Comparison of ENCODE assay signal across 9 mouse cellular contexts in the genomic region with DNA sequence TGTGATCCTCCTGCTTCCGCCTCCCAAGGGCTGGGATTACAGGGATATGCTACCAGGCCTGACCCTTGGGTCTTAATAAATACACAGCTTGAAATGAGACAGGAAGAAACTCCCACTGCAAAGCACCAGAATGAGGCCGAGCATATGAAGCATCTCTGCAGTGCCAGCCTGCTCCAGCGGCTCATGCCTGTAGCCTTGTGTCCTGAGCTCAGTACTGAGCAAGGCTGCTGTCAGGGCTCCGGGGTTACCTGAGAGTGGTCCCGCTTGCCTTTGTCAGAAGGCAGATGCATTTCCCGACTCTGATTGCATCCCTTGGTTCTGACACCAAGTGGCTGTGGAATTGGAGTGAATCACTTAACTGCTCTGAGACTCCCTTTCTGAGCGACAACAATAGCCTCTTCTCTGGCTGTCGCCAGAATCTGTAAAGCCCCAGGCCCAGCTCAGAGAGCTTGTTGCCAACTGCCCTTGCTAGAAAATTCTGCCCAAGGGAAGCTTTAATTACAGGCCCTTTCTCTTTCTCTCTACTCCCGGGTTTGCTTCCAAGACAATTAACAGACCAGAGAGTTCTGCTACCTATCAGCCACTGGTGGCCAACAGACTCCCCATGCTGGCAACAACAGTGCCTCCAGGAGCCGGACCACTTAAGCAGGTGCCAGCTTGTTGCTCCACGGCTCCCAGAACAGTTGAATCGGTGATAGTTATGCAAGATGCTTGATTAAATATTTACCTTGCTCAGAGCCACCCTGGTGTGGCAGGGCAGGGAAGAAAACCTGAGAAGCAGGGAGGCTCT.
DNase-seq lines count a peak whose midpoint lies in the region; ATAC-seq lines count a peak whose summit lies in the region.
"Had no signal": no experiment of that assay in that cellular context is flagged by ENCODE, and none has a peak within 500 bp of the region (broad histone marks: within the 10 kb centered on the region; RNA-seq: fewer than 3 reads in every experiment).

No protein-coding gene starts in this region.

- peaks cover 41% of the 10 kb centered on the region for H3K4me1 ChIP-seq in midbrain, embryonic 10.5 days
- 0 out of 2 replicates have a peak, but pooled peaks cover 2% of the 10 kb centered on the region for H3K4me1 ChIP-seq in midbrain, embryonic 11.5 days (ENCODE audit: control insufficient read depth, insufficient read depth, low read length)
- H3K4me1 ChIP-seq in stomach, embryonic 14.5 days (ENCODE audit: control insufficient read depth, insufficient read depth, low read length) = peaks cover 20% of the 10 kb centered on the region

- no peak overlapping the region for H3K9ac ChIP-seq in midbrain, embryonic 11.5 days (ENCODE audit: low read length)
- no peak overlapping the region for H3K9ac ChIP-seq in stomach, embryonic 14.5 days (replicated peaks; ENCODE audit: low read depth, low read length)

- 55% methylated on average over 12 of the region's 12 CpGs for WGBS in midbrain, embryonic 10.5 days
- 58% methylated on average over 12 of the region's 12 CpGs for WGBS in midbrain, embryonic 11.5 days
- WGBS in stomach, embryonic 14.5 days = 55% methylated on average over 12 of the region's 12 CpGs

- peak overlapping the region; percentile 30 for H3K27ac ChIP-seq in midbrain, embryonic 10.5 days (replicated peaks)
- no peak overlapping the region for H3K27ac ChIP-seq in midbrain, embryonic 11.5 days (ENCODE audit: low read depth, low read length)
- H3K27ac ChIP-seq in stomach, embryonic 14.5 days (ENCODE audit: low read length) = peak overlapping the region; percentile 28; the same call in 1 of the 2 replicates

- no peaks in the 10 kb centered on the region for H3K27me3 ChIP-seq in midbrain, embryonic 10.5 days (ENCODE audit: low read depth, poor library complexity, severe bottlenecking)
- no peaks in the 10 kb centered on the region for H3K27me3 ChIP-seq in midbrain, embryonic 11.5 days (ENCODE audit: control insufficient read depth, insufficient read depth, low read length)
- H3K27me3 ChIP-seq in stomach, embryonic 14.5 days (ENCODE audit: control insufficient read depth, insufficient read depth, low read length) = no peaks in the 10 kb centered on the region

- no peak for DNase-seq in midbrain, embryonic 10.5 days (ENCODE audit: low spot score)
- DNase-seq in midbrain, embryonic 11.5 days (ENCODE audit: low spot score, missing footprints) = no peak
- peak; percentile 93 for DNase-seq in gonadal fat pad, adult 2 months (ENCODE audit: low read depth)
- peak; percentile 36 to 56 for DNase-seq in kidney, postnatal 4 days
- DNase-seq in thymus, postnatal 36 days = no peak
- no peak for DNase-seq in adipocyte (ENCODE audit: low spot score)
- no peak for DNase-seq in left cerebral cortex, adult 18-20 months (ENCODE audit: low spot score in 2 of 2)
- DNase-seq: thymus, postnatal 14 days had no signal

- no peaks in the 10 kb centered on the region for H3K36me3 ChIP-seq in midbrain, embryonic 10.5 days
- H3K36me3 ChIP-seq in midbrain, embryonic 11.5 days (ENCODE audit: control insufficient read depth, insufficient read depth, low read length) = no peaks in the 10 kb centered on the region
- no peaks in the 10 kb centered on the region for H3K36me3 ChIP-seq in stomach, embryonic 14.5 days (ENCODE audit: control insufficient read depth, insufficient read depth, low read length)

- no peaks in the 10 kb centered on the region for H3K9me3 ChIP-seq in midbrain, embryonic 10.5 days (replicated peaks)
- no peaks in the 10 kb centered on the region for H3K9me3 ChIP-seq in midbrain, embryonic 11.5 days (ENCODE audit: control insufficient read depth, low read length)
- H3K9me3 ChIP-seq in stomach, embryonic 14.5 days (ENCODE audit: control insufficient read depth, low read depth, low read length) = no peaks in the 10 kb centered on the region

- no peak for ATAC-seq in midbrain, embryonic 11.5 days (ENCODE audit: low FRiP score)
- ATAC-seq in stomach, embryonic 14.5 days (ENCODE audit: insufficient number of reproducible peaks, insufficient read depth, low FRiP score, low read depth) = no peak

- H3K4me3 ChIP-seq in midbrain, embryonic 10.5 days = no peak overlapping the region
- H3K4me3 ChIP-seq in midbrain, embryonic 11.5 days (ENCODE audit: low read depth, low read length) = no peak overlapping the region
- H3K4me3 ChIP-seq in stomach, embryonic 14.5 days (ENCODE audit: low read depth, low read length) = no peak overlapping the region

- no peak overlapping the region for H3K4me2 ChIP-seq in midbrain, embryonic 11.5 days
- no peak overlapping the region for H3K4me2 ChIP-seq in stomach, embryonic 14.5 days (replicated peaks; ENCODE audit: low read depth, low read length)

Comparison
In these comparisons a context has a peak if more than half of its experiments do, and no peak if none do; other contexts are left out.
1. DNase-seq: peak in gonadal fat pad, adult 2 months (single experiment) and kidney, postnatal 4 days (2 of 2); none in midbrain, embryonic 10.5 days (single experiment), midbrain, embryonic 11.5 days (single experiment), thymus, postnatal 36 days (0 of 2), adipocyte (single experiment) and left cerebral cortex, adult 18-20 months (0 of 2).